Mouse (Mus musculus) spleen, postnatal 4 days (tissue): ENCODE data around the gene Tcf7.

ENCODE experiments used
- DNase-seq, 2 experiments: peaks; one replicate each; pipeline ENCODE4 v3.0.0; 2022; ENCODE audit warnings: low spot score in 2 of 2

Tcf7 gene

GRCm38 (mm10) chr11:52283596-52284571 is 1.1 kb upstream of the Tcf7 start:
- no peak for DNase-seq

- peak in 1 of 2 experiments; percentile 61 for DNase-seq
These were observed 417 bp downstream of the Tcf7 start for GRCm38 (mm10) chr11:52282420-52282773.

- DNase-seq, result peak in 1 of 2 experiments; percentile 61
These were observed 1.1 kb downstream of the Tcf7 start for GRCm38 (mm10) chr11:52281568-52282328.

GRCm38 (mm10) chr11:52280566-52281455 is 2.0 kb downstream of the Tcf7 start:
- no peak for DNase-seq

GRCm38 (mm10) chr11:52279611-52280145 is 3.1 kb downstream of the Tcf7 start:
- no peak for DNase-seq

GRCm38 (mm10) chr11:52278991-52279390 is 3.8 kb downstream of the Tcf7 start:
- no peak for DNase-seq

- no peak for DNase-seq
These were observed 4.7 kb downstream of the Tcf7 start for GRCm38 (mm10) chr11:52278164-52278563.

GRCm38 (mm10) chr11:52277433-52278150 is 5.2 kb downstream of the Tcf7 start:
- no peak for DNase-seq

GRCm38 (mm10) chr11:52276961-52277391 is 5.8 kb downstream of the Tcf7 start:
- no peak for DNase-seq

- DNase-seq, result no peak
These were observed 6.8 kb downstream of the Tcf7 start for GRCm38 (mm10) chr11:52275774-52276555.

- no peak for DNase-seq
These were observed 7.4 kb downstream of the Tcf7 start for GRCm38 (mm10) chr11:52275366-52275765.

GRCm38 (mm10) chr11:52274456-52275112 is 8.2 kb downstream of the Tcf7 start:
- no peak for DNase-seq

GRCm38 (mm10) chr11:52273942-52274330 is 8.9 kb downstream of the Tcf7 start:
- no peak for DNase-seq

- no peak for DNase-seq
These were observed 9.5 kb downstream of the Tcf7 start for GRCm38 (mm10) chr11:52273183-52273941.

- no peak for DNase-seq
These were observed 10.2 kb downstream of the Tcf7 start for GRCm38 (mm10) chr11:52272619-52273018.

- DNase-seq, result no peak
These were observed 10.9 kb downstream of the Tcf7 start for GRCm38 (mm10) chr11:52271765-52272495.

GRCm38 (mm10) chr11:52269841-52270240 is 13.0 kb downstream of the Tcf7 start:
- no peak for DNase-seq
